In the genomic region with DNA sequence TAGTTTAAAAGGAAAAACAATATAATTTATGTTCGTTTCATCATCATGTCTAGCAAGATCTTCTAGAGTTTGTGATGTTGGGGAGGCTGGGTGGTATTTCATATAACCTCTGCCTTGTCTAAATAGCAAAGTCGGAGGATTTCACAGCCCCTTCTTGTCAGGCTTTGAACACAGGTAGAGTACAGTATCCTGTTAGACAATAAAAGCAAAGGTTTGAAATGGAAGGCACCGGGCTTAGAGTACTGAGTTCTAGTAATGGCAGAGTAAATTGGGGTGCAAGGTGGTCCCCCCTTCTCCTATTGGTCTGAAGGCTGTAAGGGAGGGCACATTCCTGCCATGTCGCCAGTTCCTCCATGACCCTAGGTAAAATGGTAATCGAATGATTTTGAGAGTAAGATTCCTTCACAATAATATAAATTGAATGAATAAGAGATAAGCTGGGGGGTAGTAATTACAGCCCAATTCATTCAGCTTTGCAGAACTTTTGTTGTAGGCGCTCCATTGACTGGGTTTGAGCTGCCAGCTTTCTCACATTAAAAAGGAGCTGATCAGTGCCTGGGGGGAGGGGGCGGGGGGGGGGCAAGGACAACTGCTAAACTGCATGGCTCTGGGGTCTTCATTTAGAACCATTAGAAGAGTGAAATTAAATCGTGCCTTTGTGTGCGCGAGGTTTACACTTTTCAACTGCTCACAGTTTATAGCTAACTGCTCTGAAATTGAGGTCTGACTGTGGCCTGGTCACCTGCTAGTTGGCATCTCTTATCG, we compare ENCODE assay signal across 13 mouse cellular contexts. TPM values are rescaled to one million over a fixed set of nuclear protein-coding genes. Genes with fewer than 3 reads are reported as not detected.
A peak's percentile ranks its signal among the peaks of the same experiment; 100 is the strongest.
DNase-seq lines count a peak whose midpoint lies in the region; ATAC-seq and TF ChIP-seq lines count a peak whose summit lies in the region.
"Had no signal": no experiment of that assay in that cellular context is flagged by ENCODE, and none has a peak within 500 bp of the region (broad histone marks: within the 10 kb centered on the region; RNA-seq: fewer than 3 reads in every experiment).

No protein-coding gene starts in this region.

- H3K4me1 ChIP-seq in limb, embryonic 11.5 days (ENCODE audit: control insufficient read depth, insufficient read depth, low read length) = 0 out of 2 replicates have a peak, but pooled peaks cover 3% of the 10 kb centered on the region
- H3K4me1 ChIP-seq in limb, embryonic 10.5 days = peaks cover 10% of the 10 kb centered on the region
- H3K4me1 ChIP-seq in forebrain, embryonic 14.5 days (ENCODE audit: control insufficient read depth, insufficient read depth, low read length) = peaks cover 19% of the 10 kb centered on the region
- peaks cover 46% of the 10 kb centered on the region for H3K4me1 ChIP-seq in midbrain, embryonic 12.5 days
- H3K4me1 ChIP-seq in stomach, postnatal 0 days (replicated peaks; ENCODE audit: control insufficient read depth, insufficient read depth) = no peaks in the 10 kb centered on the region
- 0 out of 2 replicates have a peak, but pooled peaks cover 4% of the 10 kb centered on the region for H3K4me1 ChIP-seq in liver, embryonic 12.5 days
- H3K4me1 ChIP-seq in heart, adult 2 months (ENCODE audit: control insufficient read depth, insufficient read depth, low read length) = no peaks in the 10 kb centered on the region

- no peak overlapping the region for H3K27ac ChIP-seq in limb, embryonic 11.5 days (replicated peaks; ENCODE audit: low read depth, low read length)
- H3K27ac ChIP-seq in limb, embryonic 10.5 days = no peak overlapping the region
- H3K27ac ChIP-seq in forebrain, embryonic 14.5 days (ENCODE audit: low read depth, low read length) = peak overlapping the region; percentile 99
- peak overlapping the region; percentile 97 for H3K27ac ChIP-seq in midbrain, embryonic 12.5 days (replicated peaks)
- H3K27ac ChIP-seq in stomach, postnatal 0 days (replicated peaks) = 0 out of 2 replicates have a peak overlapping the region, but pooled peaks have one; percentile 49
- H3K27ac ChIP-seq in liver, embryonic 12.5 days = no peak overlapping the region
- no peak overlapping the region for H3K27ac ChIP-seq in heart, adult 2 months
- H3K27ac ChIP-seq: limb, embryonic 15.5 days had no signal

- no peak overlapping the region for H3K9ac ChIP-seq in limb, embryonic 11.5 days (ENCODE audit: low read length)
- H3K9ac ChIP-seq in forebrain, embryonic 14.5 days (ENCODE audit: low read length) = peak overlapping the region; percentile 89
- peak overlapping the region; percentile 83 for H3K9ac ChIP-seq in midbrain, embryonic 12.5 days (replicated peaks)
- peak overlapping the region; percentile 53 for H3K9ac ChIP-seq in stomach, postnatal 0 days (ENCODE audit: low read length)
- H3K9ac ChIP-seq in liver, embryonic 12.5 days = no peak overlapping the region
- H3K9ac ChIP-seq in heart, adult 2 months (ENCODE audit: low read depth, low read length) = no peak overlapping the region
- H3K9ac ChIP-seq: limb, embryonic 15.5 days had no signal

- H3K4me3 ChIP-seq in limb, embryonic 11.5 days (ENCODE audit: low read depth, low read length) = no peak overlapping the region
- H3K4me3 ChIP-seq in limb, embryonic 10.5 days = no peak overlapping the region
- H3K4me3 ChIP-seq in forebrain, embryonic 14.5 days (ENCODE audit: low read depth, low read length) = peak overlapping the region; percentile 79
- H3K4me3 ChIP-seq in midbrain, embryonic 12.5 days = peak overlapping the region; percentile 60
- peak overlapping the region; percentile 63 for H3K4me3 ChIP-seq in stomach, postnatal 0 days (ENCODE audit: low read depth, low read length)
- no peak overlapping the region for H3K4me3 ChIP-seq in liver, embryonic 12.5 days
- H3K4me3 ChIP-seq in heart, adult 2 months = no peak overlapping the region
- H3K4me3 ChIP-seq: limb, embryonic 15.5 days had no signal

- no peaks in the 10 kb centered on the region for H3K36me3 ChIP-seq in limb, embryonic 11.5 days (ENCODE audit: control insufficient read depth, insufficient read depth, low read length)
- H3K36me3 ChIP-seq in limb, embryonic 10.5 days = no peaks in the 10 kb centered on the region
- peaks cover 9% of the 10 kb centered on the region for H3K36me3 ChIP-seq in forebrain, embryonic 14.5 days (ENCODE audit: control insufficient read depth, insufficient read depth, low read length)
- no peaks in the 10 kb centered on the region for H3K36me3 ChIP-seq in midbrain, embryonic 12.5 days
- no peaks in the 10 kb centered on the region for H3K36me3 ChIP-seq in stomach, postnatal 0 days (ENCODE audit: control insufficient read depth, insufficient read depth, low read length)
- H3K36me3 ChIP-seq in liver, embryonic 12.5 days = no peaks in the 10 kb centered on the region
- no peaks in the 10 kb centered on the region for H3K36me3 ChIP-seq in heart, adult 2 months (ENCODE audit: control insufficient read depth, insufficient read depth, low read length)
- H3K36me3 ChIP-seq: limb, embryonic 15.5 days had no signal

- H3K79me2 ChIP-seq in heart, adult 2 months (replicated peaks; ENCODE audit: control insufficient read depth, insufficient read depth, low read length) = no peaks in the 10 kb centered on the region

- no peak for TF ChIP-seq EP300 in stomach, postnatal 0 days (optimal IDR thresholded peaks at IDR 0.05)
- TF ChIP-seq EP300 in heart, adult 2 months (IDR thresholded peaks at IDR 0.05; ENCODE audit: insufficient read depth, low read depth, low read length) = no peak

- no peak for ATAC-seq in limb, embryonic 11.5 days (ENCODE audit: insufficient number of reproducible peaks, low FRiP score, low TSS enrichment, low read depth)
- peak; percentile 27 for ATAC-seq in forebrain, embryonic 14.5 days
- no peak for ATAC-seq in midbrain, embryonic 12.5 days (ENCODE audit: low FRiP score, low read depth)
- no peak for ATAC-seq in stomach, postnatal 0 days (ENCODE audit: low FRiP score, low TSS enrichment)
- ATAC-seq in liver, embryonic 12.5 days = no peak

- WGBS in limb, embryonic 11.5 days = 9% methylated on average over 11 of the region's 11 CpGs
- WGBS in limb, embryonic 10.5 days = 11% methylated on average over 11 of the region's 11 CpGs
- WGBS in forebrain, embryonic 14.5 days = 3% methylated on average over 11 of the region's 11 CpGs
- WGBS in midbrain, embryonic 12.5 days = 3% methylated on average over 11 of the region's 11 CpGs
- WGBS in stomach, postnatal 0 days = 12% methylated on average over 11 of the region's 11 CpGs
- WGBS in liver, embryonic 12.5 days (ENCODE audit: insufficient replicate concordance) = 9% methylated on average over 11 of the region's 11 CpGs
- 24% methylated on average over 11 of the region's 11 CpGs for WGBS in heart, adult 2 months

- TF ChIP-seq POLR2A in heart, adult 2 months (IDR thresholded peaks at IDR 0.05; ENCODE audit: insufficient read depth, low read depth, low read length) = no peak

- peak; percentile 22 for DNase-seq in limb, embryonic 11.5 days (ENCODE audit: low spot score)
- DNase-seq in limb, embryonic 10.5 days (ENCODE audit: low spot score) = no peak
- DNase-seq in forebrain, embryonic 14.5 days (ENCODE audit: low spot score) = peak; percentile 81
- no peak for DNase-seq in stomach, postnatal 0 days (ENCODE audit: low spot score)
- DNase-seq in cerebellum, postnatal 36 days = no peak
- no peak for DNase-seq in heart, adult 2 months
- DNase-seq: cerebellum, adult 9-10 months; lung, postnatal 36 days; thymus, adult 2 months had no signal

- no peak overlapping the region for H3K4me2 ChIP-seq in limb, embryonic 11.5 days (ENCODE audit: low read depth, severe bottlenecking)
- peak overlapping the region; percentile 90 for H3K4me2 ChIP-seq in forebrain, embryonic 14.5 days (ENCODE audit: low read length)
- peak overlapping the region; percentile 85 for H3K4me2 ChIP-seq in midbrain, embryonic 12.5 days (replicated peaks)
- peak overlapping the region; percentile 52 for H3K4me2 ChIP-seq in stomach, postnatal 0 days (replicated peaks; ENCODE audit: low read depth)
- H3K4me2 ChIP-seq in liver, embryonic 12.5 days = no peak overlapping the region
- H3K4me2 ChIP-seq: limb, embryonic 15.5 days had no signal

- intact Hi-C loops in heart, adult 2 months (cut with DNase I) = no loop called here

- H3K9me3 ChIP-seq in limb, embryonic 11.5 days (ENCODE audit: control insufficient read depth, low read length) = no peaks in the 10 kb centered on the region
- H3K9me3 ChIP-seq in limb, embryonic 10.5 days (replicated peaks) = no peaks in the 10 kb centered on the region
- H3K9me3 ChIP-seq in forebrain, embryonic 14.5 days (replicated peaks; ENCODE audit: control insufficient read depth, low read length) = no peaks in the 10 kb centered on the region
- no peaks in the 10 kb centered on the region for H3K9me3 ChIP-seq in midbrain, embryonic 12.5 days
- H3K9me3 ChIP-seq in stomach, postnatal 0 days (ENCODE audit: control insufficient read depth, low read length) = no peaks in the 10 kb centered on the region
- H3K9me3 ChIP-seq in liver, embryonic 12.5 days (replicated peaks) = no peaks in the 10 kb centered on the region
- H3K9me3 ChIP-seq: limb, embryonic 15.5 days had no signal

- H3K27me3 ChIP-seq in limb, embryonic 11.5 days (ENCODE audit: control insufficient read depth, insufficient read depth, low read length) = peaks cover 82% of the 10 kb centered on the region
- H3K27me3 ChIP-seq in limb, embryonic 10.5 days (ENCODE audit: low read depth, poor library complexity, severe bottlenecking) = peaks cover 100% of the 10 kb centered on the region
- no peaks in the 10 kb centered on the region for H3K27me3 ChIP-seq in forebrain, embryonic 14.5 days (replicated peaks; ENCODE audit: control insufficient read depth, insufficient read depth, low read length)
- peaks cover 18% of the 10 kb centered on the region for H3K27me3 ChIP-seq in midbrain, embryonic 12.5 days
- H3K27me3 ChIP-seq in stomach, postnatal 0 days (ENCODE audit: control insufficient read depth, insufficient read depth, low read length) = peaks cover 9% of the 10 kb centered on the region; the same call in 1 of the 2 replicates
- peaks cover 97% of the 10 kb centered on the region for H3K27me3 ChIP-seq in liver, embryonic 12.5 days (replicated peaks)
- H3K27me3 ChIP-seq in heart, adult 2 months (ENCODE audit: control insufficient read depth, insufficient read depth, low read length) = peaks cover 27% of the 10 kb centered on the region

- TF ChIP-seq CTCF in stomach, postnatal 0 days (IDR thresholded peaks at IDR 0.05; ENCODE audit: low read depth) = no peak
- TF ChIP-seq CTCF in heart, adult 2 months (IDR thresholded peaks at IDR 0.05) = no peak

RNA-seq across cellular contexts. Expression of gene Sox2, which starts 5.3 kb away (rescaled TPM):
- polyA plus RNA-seq in limb, embryonic 11.5 days (2014; fragmentation: Nextera tagmentation; extraction: Ambion mirVana) = 0.13 and 0.17 TPM in 2 replicates
- polyA plus RNA-seq in limb, embryonic 10.5 days (2016; fragmentation: Nextera tagmentation; extraction: Ambion mirVana) = 0.09 and 0.20 TPM in 2 replicates
- polyA plus RNA-seq in forebrain, embryonic 14.5 days (2014; fragmentation: Nextera tagmentation; extraction: Ambion mirVana) = 26.6 and 32.0 TPM in 2 replicates
- 49.5 and 61.1 TPM in 2 replicates for polyA plus RNA-seq in midbrain, embryonic 12.5 days (2016; fragmentation: Nextera tagmentation; extraction: Ambion mirVana)
- polyA plus RNA-seq in stomach, postnatal 0 days (2015; fragmentation: Nextera tagmentation; extraction: Ambion mirVana) = 11.6 and 14.7 TPM in 2 replicates
- polyA plus RNA-seq in liver, embryonic 12.5 days (2016; fragmentation: Nextera tagmentation; extraction: Ambion mirVana) = not detected in 2 replicates
- total RNA-seq in heart, adult 2 months (2021) = not detected
- polyA plus RNA-seq in heart, adult 2 months (2012; rRNA removed) = 0.66 TPM in 1 of 2 replicates, not detected in the other
- total RNA-seq: neutrophil, adult 5-6 weeks had no signal

Comparison
In these comparisons a context has a peak if more than half of its experiments do, and no peak if none do; other contexts are left out.
1. DNase-seq: peak in limb, embryonic 11.5 days (single experiment) and forebrain, embryonic 14.5 days (single experiment); none in limb, embryonic 10.5 days (single experiment), stomach, postnatal 0 days (single experiment), cerebellum, postnatal 36 days (0 of 2) and heart, adult 2 months (0 of 2).
2. H3K27ac ChIP-seq: peak in forebrain, embryonic 14.5 days (single experiment), midbrain, embryonic 12.5 days (single experiment) and stomach, postnatal 0 days (single experiment); none in limb, embryonic 11.5 days (single experiment), limb, embryonic 10.5 days (single experiment), liver, embryonic 12.5 days (single experiment) and heart, adult 2 months (single experiment).
3. H3K4me2 ChIP-seq: peak in forebrain, embryonic 14.5 days (single experiment), midbrain, embryonic 12.5 days (single experiment) and stomach, postnatal 0 days (single experiment); none in limb, embryonic 11.5 days (single experiment) and liver, embryonic 12.5 days (single experiment).
4. H3K4me3 ChIP-seq: peak in forebrain, embryonic 14.5 days (single experiment), midbrain, embryonic 12.5 days (single experiment) and stomach, postnatal 0 days (single experiment); none in limb, embryonic 11.5 days (single experiment), limb, embryonic 10.5 days (single experiment), liver, embryonic 12.5 days (single experiment) and heart, adult 2 months (single experiment).
5. H3K9ac ChIP-seq: peak in forebrain, embryonic 14.5 days (single experiment), midbrain, embryonic 12.5 days (single experiment) and stomach, postnatal 0 days (single experiment); none in limb, embryonic 11.5 days (single experiment), liver, embryonic 12.5 days (single experiment) and heart, adult 2 months (single experiment).